Mouse (Mus musculus) kidney, postnatal 0 days (tissue): ENCODE results near the gene Hsbp1. TPM values are rescaled to one million over a fixed set of nuclear protein-coding genes. Genes with fewer than 3 reads are reported as not detected.

Source experiments
- ATAC-seq: fragments of 200-750 bp; cut with Nextera tagmentation; replicated peaks from 2 replicates; pipeline ENCODE4 v1.8.0; 2017; ENCODE audit warnings: low read depth, moderate number of reproducible peaks, moderate TSS enrichment, moderate library complexity; ENCODE audit not compliant: low FRiP score
- DNase-seq: peaks from one replicate; pipeline ENCODE4 v3.0.0-alpha.2; 2016; ENCODE audit warnings: low spot score
- H3K27ac ChIP-seq: fragments of 300-500 bp; sonication (generic); 2 replicates; pipeline ENCODE4 v1.5.1; 2014; ENCODE audit warnings: mild to moderate bottlenecking
- H3K27me3 ChIP-seq: fragments of 300-500 bp; sonication (generic); 2 replicates; pipeline ENCODE4 v1.6.1; 2014; ENCODE audit warnings: low read length, mixed read lengths; ENCODE audit not compliant: insufficient read depth
- H3K36me3 ChIP-seq: fragments of 300-500 bp; sonication (generic); 2 replicates; pipeline ENCODE4 v1.6.1; 2014; ENCODE audit warnings: low read length, mixed read lengths; ENCODE audit not compliant: insufficient read depth
- H3K4me1 ChIP-seq: fragments of 300-500 bp; sonication (generic); replicated peaks from 2 replicates; pipeline ENCODE4 v1.6.1; 2014; ENCODE audit warnings: antibody characterized with exemption, low read length, mixed read lengths; ENCODE audit not compliant: insufficient read depth
- H3K4me2 ChIP-seq: fragments of 300-500 bp; sonication (generic); 2 replicates; pipeline ENCODE4 v1.6.1; 2014; ENCODE audit warnings: mild to moderate bottlenecking, low read length, moderate library complexity, mixed read lengths
- H3K4me3 ChIP-seq: fragments of 300-500 bp; sonication (generic); replicated peaks from 2 replicates; pipeline ENCODE4 v1.5.1; 2014; ENCODE audit warnings: low read depth, low read length
- H3K9ac ChIP-seq: fragments of 300-500 bp; sonication (generic); 2 replicates; pipeline ENCODE4 v1.6.1; 2014; ENCODE audit warnings: low read depth, low read length
- H3K9me3 ChIP-seq: fragments of 300-500 bp; sonication (generic); replicated peaks from 2 replicates; pipeline ENCODE4 v1.6.1; 2016; ENCODE audit warnings: low read length, inconsistent platforms, mixed read lengths
- CTCF ChIP-seq: IDR thresholded peaks from 2 replicates; pipeline ENCODE4 v1.5.1; 2016; ENCODE audit warnings: antibody characterized with exemption, low read depth, mild to moderate bottlenecking, moderate library complexity
- WGBS: fragments of 180-500 bp; shearing (Covaris S2); extraction: QIAGEN DNeasy Blood & Tissue Kit; methylation state at CpG from one replicate; pipeline ENCODE4 v1.1.7; 2014; 5-methylcytosine and 5-hydroxymethylcytosine counted together
- polyA plus RNA-seq: library from polyadenylated mRNA; unstranded; fragments of >200 nt; fragmentation: Nextera tagmentation; extraction: Ambion mirVana; gene quantifications from 2 replicates; pipeline ENCODE4 v1.2.1, GENCODE M21; 2015

Gene Hsbp1
- polyA plus RNA-seq, 1 experiment from 2014 or later: 357 TPM

DNA sequence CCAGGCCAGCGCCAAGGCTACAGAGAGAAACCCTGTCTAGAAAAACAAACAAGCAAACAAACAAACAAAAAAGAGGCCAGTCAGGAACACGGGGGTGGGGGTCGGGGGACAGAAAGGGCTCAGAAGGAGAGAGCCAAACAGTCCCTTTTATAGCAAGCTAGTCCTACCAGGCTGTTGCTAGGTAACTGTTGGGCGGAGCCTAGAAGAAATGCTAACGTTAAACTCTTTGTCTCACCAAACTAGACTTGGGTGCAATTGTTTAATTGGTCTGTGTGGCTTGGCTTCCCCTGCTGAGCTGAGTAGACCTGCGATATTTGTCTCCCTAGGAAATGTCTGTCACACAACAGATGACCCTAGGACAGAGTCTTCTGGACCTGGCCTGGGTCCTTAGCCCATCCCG is 34.2 kb downstream of the Hsbp1 start:
- DNase-seq (no peak), ATAC-seq (no peak)
- Histone ChIP-seq H3K4me2 (no peak overlapping the region), H3K27me3 (no peaks in the 10 kb centered on the region), H3K9ac (no peak overlapping the region), H3K4me3 (no peak overlapping the region), H3K4me1 (no peaks in the 10 kb centered on the region), H3K27ac (no peak overlapping the region), H3K9me3 (no peaks in the 10 kb centered on the region), H3K36me3 (no peaks in the 10 kb centered on the region)
- TF ChIP-seq CTCF: no peak
- WGBS: 70% methylated on average over 7 of the region's 7 CpGs

GRCm38 (mm10) chr8:119380619-119381018 is 36.3 kb downstream of the Hsbp1 start:
- Histone ChIP-seq H3K27me3 (no peaks in the 10 kb centered on the region), H3K27ac (no peak overlapping the region), H3K4me1 (no peaks in the 10 kb centered on the region), H3K4me3 (no peak overlapping the region), H3K9ac (no peak overlapping the region), H3K9me3 (no peaks in the 10 kb centered on the region), H3K36me3 (no peaks in the 10 kb centered on the region), H3K4me2 (no peak overlapping the region)
- TF ChIP-seq CTCF: peak; percentile 64
- peak; percentile 28 for DNase-seq
- 35% methylated on average over 4 of the region's 4 CpGs for WGBS
- ATAC-seq: no peak

- Histone ChIP-seq H3K4me2 (no peak overlapping the region), H3K4me1 (no peaks in the 10 kb centered on the region), H3K36me3 (no peaks in the 10 kb centered on the region), H3K27ac (no peak overlapping the region), H3K27me3 (no peaks in the 10 kb centered on the region), H3K9ac (no peak overlapping the region), H3K4me3 (no peak overlapping the region), H3K9me3 (no peaks in the 10 kb centered on the region)
- TF ChIP-seq CTCF: peak; percentile 77
- WGBS: 19% methylated on average over 10 of the region's 10 CpGs
- ATAC-seq: no peak
- peak; percentile 75 for DNase-seq
These were observed 40.2 kb downstream of the Hsbp1 start for GRCm38 (mm10) chr8:119384478-119384877.

- ATAC-seq (no peak), DNase-seq (no peak)
- 75% methylated on average over 6 of the region's 6 CpGs for WGBS
- H3K9me3 ChIP-seq: no peaks in the 10 kb centered on the region
- no peak overlapping the region for H3K9ac ChIP-seq
- no peaks in the 10 kb centered on the region for H3K36me3 ChIP-seq
- H3K27ac ChIP-seq: no peak overlapping the region
- H3K4me3 ChIP-seq: no peak overlapping the region
- H3K27me3 ChIP-seq: no peaks in the 10 kb centered on the region
- H3K4me2 ChIP-seq: no peak overlapping the region
- H3K4me1 ChIP-seq: no peaks in the 10 kb centered on the region
- no peak for TF ChIP-seq CTCF
These were observed 41.6 kb downstream of the Hsbp1 start for GRCm38 (mm10) chr8:119385854-119386253.

DNA sequence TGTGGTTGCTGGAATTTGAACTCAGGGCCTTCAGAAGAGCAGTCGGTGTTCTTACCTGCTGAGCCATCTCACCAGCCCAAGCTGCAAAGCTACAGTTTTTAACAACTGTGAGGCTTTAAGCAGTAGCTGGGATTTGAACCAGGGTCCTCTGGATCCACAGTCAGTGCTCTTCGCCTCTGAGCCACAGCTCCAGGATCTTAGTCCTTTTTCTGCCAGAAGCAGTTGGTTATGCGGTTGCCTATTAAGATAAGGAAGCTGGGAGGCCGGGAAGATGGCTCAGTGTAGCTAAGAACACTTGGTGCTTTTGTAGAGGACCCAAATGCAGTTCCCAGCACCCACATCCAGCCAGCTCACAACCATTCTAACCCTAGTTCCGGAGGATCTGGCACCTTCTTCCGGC is 42.7 kb downstream of the Hsbp1 start:
- H3K4me2 ChIP-seq: no peak overlapping the region
- TF ChIP-seq CTCF: no peak
- DNase-seq (no peak), ATAC-seq (no peak)
- H3K27ac ChIP-seq: no peak overlapping the region
- H3K36me3 ChIP-seq: no peaks in the 10 kb centered on the region
- H3K4me3 ChIP-seq: no peak overlapping the region
- 75% methylated on average over 6 of the region's 6 CpGs for WGBS
- H3K9me3 ChIP-seq: no peaks in the 10 kb centered on the region
- no peaks in the 10 kb centered on the region for H3K4me1 ChIP-seq
- no peak overlapping the region for H3K9ac ChIP-seq
- no peaks in the 10 kb centered on the region for H3K27me3 ChIP-seq

DNA sequence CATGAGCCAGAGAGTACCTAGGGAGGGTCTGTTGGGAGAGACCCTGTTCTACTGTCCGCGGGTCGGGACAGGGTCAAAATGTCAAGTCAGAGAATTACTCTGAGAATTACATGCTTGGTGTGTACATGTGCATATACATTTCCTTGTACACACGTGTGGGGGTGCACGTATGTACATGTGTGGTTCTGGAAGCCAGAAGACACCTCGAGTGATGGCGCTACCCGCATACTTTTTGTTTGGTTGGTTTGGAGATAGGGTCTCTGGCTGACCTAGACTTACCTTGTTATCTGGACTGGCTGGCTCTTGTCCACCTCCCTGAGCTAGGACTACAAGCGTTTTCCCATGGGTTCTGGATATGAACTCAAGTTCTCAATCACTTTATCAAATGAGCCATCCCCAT is 49.8 kb downstream of the Hsbp1 start:
- ATAC-seq (0 out of 2 replicates have a peak, but pooled peaks have one; percentile 1), DNase-seq (no peak)
- no peak for TF ChIP-seq CTCF
- H3K4me1 ChIP-seq: peaks cover 14% of the 10 kb centered on the region; the same call in 1 of the 2 replicates
- H3K4me3 ChIP-seq: peak overlapping the region; percentile 77
- H3K36me3 ChIP-seq: no peaks in the 10 kb centered on the region
- peak overlapping the region; percentile 91; the same call in 1 of the 2 replicates for H3K9ac ChIP-seq
- peak overlapping the region; percentile 93; the same call in 1 of the 2 replicates for H3K27ac ChIP-seq
- 78% methylated on average over 9 of the region's 9 CpGs for WGBS
- no peaks in the 10 kb centered on the region for H3K27me3 ChIP-seq
- peak overlapping the region; percentile 100 for H3K4me2 ChIP-seq
- H3K9me3 ChIP-seq: no peaks in the 10 kb centered on the region

GRCm38 (mm10) chr8:119394524-119395026 is 50.3 kb downstream of the Hsbp1 start, which contains the start of gene Mlycd:
Mlycd (plus strand) TSS chr8:119394878.
- WGBS: 3% methylated on average over 42 of the region's 44 CpGs
- no peaks in the 10 kb centered on the region for H3K9me3 ChIP-seq
- ATAC-seq: peak; percentile 92
- no peaks in the 10 kb centered on the region for H3K27me3 ChIP-seq
- peak within 1 kb of the TSS; percentile 77 for H3K4me3 ChIP-seq
- H3K27ac ChIP-seq: peak within 1 kb of the TSS; percentile 93
- peak within 1 kb of the TSS; percentile 100 for H3K4me2 ChIP-seq
- H3K36me3 ChIP-seq: no peaks in the 10 kb centered on the region
- peaks cover 14% of the 10 kb centered on the region; the same call in 1 of the 2 replicates for H3K4me1 ChIP-seq
- no peak for TF ChIP-seq CTCF
- peak; percentile 94 for DNase-seq
- peak within 1 kb of the TSS; percentile 91 for H3K9ac ChIP-seq
